Mouse (Mus musculus) stomach, postnatal 0 days (tissue): ENCODE data around the gene Nipsnap1. TPM values are rescaled to one million over a fixed set of nuclear protein-coding genes. Genes with fewer than 3 reads are reported as not detected.
A peak's percentile ranks its signal among the peaks of the same experiment; 100 is the strongest.

Source experiments
- ATAC-seq: fragments of 200-750 bp; cut with Nextera tagmentation; 2 replicates; pipeline ENCODE4 v1.8.0; 2017; ENCODE audit not compliant: low FRiP score, low TSS enrichment
- DNase-seq: peaks from one replicate; pipeline ENCODE4 v3.0.0-alpha.2; 2016; ENCODE audit warnings: low spot score
- H3K27ac ChIP-seq: fragments of 300-500 bp; sonication (generic); replicated peaks from 2 replicates; pipeline ENCODE4 v1.5.1; 2014; ENCODE audit warnings: mild to moderate bottlenecking, control low read depth
- H3K27me3 ChIP-seq: fragments of 300-500 bp; sonication (generic); 2 replicates; pipeline ENCODE4 v1.6.1; 2014; ENCODE audit warnings: low read length; ENCODE audit not compliant: control insufficient read depth, insufficient read depth
- H3K36me3 ChIP-seq: fragments of 300-500 bp; sonication (generic); 2 replicates; pipeline ENCODE4 v1.6.1; 2014; ENCODE audit warnings: low read length, mixed read lengths; ENCODE audit not compliant: control insufficient read depth, insufficient read depth
- H3K4me1 ChIP-seq: fragments of 300-500 bp; sonication (generic); replicated peaks from 2 replicates; pipeline ENCODE4 v1.6.1; 2014; ENCODE audit warnings: antibody characterized with exemption; ENCODE audit not compliant: control insufficient read depth, insufficient read depth
- H3K4me2 ChIP-seq: fragments of 300-500 bp; sonication (generic); replicated peaks from 2 replicates; pipeline ENCODE4 v1.6.1; 2014; ENCODE audit warnings: low read depth, mild to moderate bottlenecking, control low read depth, moderate library complexity
- H3K4me3 ChIP-seq: fragments of 300-500 bp; sonication (generic); 2 replicates; pipeline ENCODE4 v1.5.1; 2014; ENCODE audit warnings: low read depth, low read length, control low read depth
- H3K9ac ChIP-seq: fragments of 300-500 bp; sonication (generic); 2 replicates; pipeline ENCODE4 v1.6.1; 2014; ENCODE audit warnings: mild to moderate bottlenecking, low read length, control low read depth, mixed read lengths
- H3K9me3 ChIP-seq: fragments of 300-500 bp; sonication (generic); 2 replicates; pipeline ENCODE4 v1.6.1; 2016; ENCODE audit warnings: low read length; ENCODE audit not compliant: control insufficient read depth
- CTCF ChIP-seq: IDR thresholded peaks from 2 replicates; pipeline ENCODE4 v1.5.1; 2016; ENCODE audit warnings: antibody characterized with exemption, low read depth, mild to moderate bottlenecking, moderate library complexity
- EP300 ChIP-seq: optimal IDR thresholded peaks from 2 replicates; pipeline ENCODE3; 2016; ENCODE audit warnings: antibody characterized with exemption
- WGBS: fragments of 180-500 bp; shearing (Covaris S2); extraction: QIAGEN DNeasy Blood & Tissue Kit; methylation state at CpG from one replicate; pipeline ENCODE4 v1.1.7; 2014; 5-methylcytosine and 5-hydroxymethylcytosine counted together
- microRNA-seq: library from miRNA; unstranded; fragments of <30 nt; microRNA quantifications from one replicate; pipeline ENCODE4, GENCODE M21; 2016
- polyA plus RNA-seq: library from polyadenylated mRNA; unstranded; fragments of >200 nt; fragmentation: Nextera tagmentation; extraction: Ambion mirVana; gene quantifications from 2 replicates; pipeline ENCODE4 v1.2.1, GENCODE M21; 2015

Nipsnap1 gene
- polyA plus RNA-seq, 1 experiment from 2014 or later: 28.2 TPM

GRCm38 (mm10) chr11:4931009-4931601 lies 57.4 kb downstream of the Nipsnap1 start:
- no peaks in the 10 kb centered on the region for H3K27me3 ChIP-seq
- no peak overlapping the region for H3K4me2 ChIP-seq
- no peak overlapping the region for H3K9ac ChIP-seq
- H3K4me3 ChIP-seq: no peak overlapping the region
- TF ChIP-seq CTCF (no peak), EP300 (no peak)
- peak; percentile 35; the same call in 1 of the 2 replicates for ATAC-seq
- H3K9me3 ChIP-seq: no peaks in the 10 kb centered on the region
- no peak overlapping the region for H3K27ac ChIP-seq
- peak; percentile 39 for DNase-seq
- H3K36me3 ChIP-seq: peaks cover 6% of the 10 kb centered on the region
- H3K4me1 ChIP-seq: no peaks in the 10 kb centered on the region; the same call in 1 of the 2 replicates
- 53% methylated on average over 1 of the region's 1 CpGs for WGBS

DNA sequence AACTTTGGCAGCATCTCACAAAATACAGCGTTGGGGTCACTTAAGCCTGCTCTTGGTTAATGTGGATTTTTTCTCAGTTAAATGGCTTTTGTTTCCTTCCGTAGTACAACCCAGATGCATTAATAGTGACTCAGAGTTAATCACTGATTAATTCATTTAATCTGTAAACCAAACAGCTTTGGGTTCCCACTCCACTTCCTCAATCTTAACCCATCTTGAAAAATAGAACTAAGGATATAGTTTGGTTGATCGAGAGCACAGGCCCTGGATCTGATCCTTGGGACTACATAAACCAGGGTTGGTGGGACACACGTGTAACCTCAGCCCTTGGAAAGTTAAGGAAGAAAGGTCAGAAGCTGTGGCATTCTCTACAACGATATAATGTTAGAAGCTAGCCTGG lies 62.5 kb downstream of the Nipsnap1 start:
- no peak overlapping the region for H3K4me2 ChIP-seq
- WGBS: 70% methylated on average over 5 of the region's 5 CpGs
- no peak overlapping the region for H3K4me3 ChIP-seq
- no peaks in the 10 kb centered on the region for H3K4me1 ChIP-seq
- H3K9ac ChIP-seq: no peak overlapping the region
- no peaks in the 10 kb centered on the region for H3K9me3 ChIP-seq
- ATAC-seq: no peak
- H3K27me3 ChIP-seq: no peaks in the 10 kb centered on the region
- TF ChIP-seq CTCF: no peak
- TF ChIP-seq EP300: no peak
- no peak overlapping the region for H3K27ac ChIP-seq
- no peaks in the 10 kb centered on the region for H3K36me3 ChIP-seq
- no peak for DNase-seq

Small RNA genes lying within 50 kb of the gene (microRNA-seq; reads per million reads assigned to microRNA genes)
- not detected for gene Mir6918

Other genes starting within 250 kb of the Nipsnap1 start
- gene Ascc2, start 236.2 kb upstream of the Nipsnap1 start, polyA plus RNA-seq: 20.2 and 21.4 TPM in 2 replicates
- 1,477 and 1,517 TPM in 2 replicates for gene Uqcr10, start 169.6 kb upstream of the Nipsnap1 start, polyA plus RNA-seq
- gene Zmat5, start 169.3 kb upstream of the Nipsnap1 start, polyA plus RNA-seq: 57.4 and 63.5 TPM in 2 replicates
- 0.12 and 0.13 TPM in 2 replicates for gene Cabp7, start 127.2 kb upstream of the Nipsnap1 start, polyA plus RNA-seq
- 18.2 and 18.7 TPM in 2 replicates for gene Nf2, start 24.4 kb upstream of the Nipsnap1 start, polyA plus RNA-seq
- gene Thoc5, start 21.4 kb downstream of the Nipsnap1 start, polyA plus RNA-seq: 18.3 and 21.0 TPM in 2 replicates
- 0.25 TPM in 2 replicates for gene Nefh, start 74.1 kb downstream of the Nipsnap1 start, polyA plus RNA-seq
- 41.8 and 43.3 TPM in 2 replicates for gene Ap1b1, start 112.9 kb downstream of the Nipsnap1 start, polyA plus RNA-seq
- gene Rasl10a, start 184.2 kb downstream of the Nipsnap1 start, polyA plus RNA-seq: 1.6 and 1.9 TPM in 2 replicates
- 21.4 and 24.8 TPM in 2 replicates for gene Gas2l1, start 191.4 kb downstream of the Nipsnap1 start, polyA plus RNA-seq
- gene Rhbdd3, start 225.0 kb downstream of the Nipsnap1 start, polyA plus RNA-seq: 19.1 and 19.6 TPM in 2 replicates
- gene Ewsr1, start 225.3 kb downstream of the Nipsnap1 start, polyA plus RNA-seq: 231 and 235 TPM in 2 replicates